Mouse (Mus musculus) testis, adult 2 months (tissue): ENCODE measurements around the gene Rph3al.

ENCODE experiments used
- CTCF ChIP-seq: fragments of 200-500 bp; IDR thresholded peaks from 2 replicates; pipeline ENCODE4 v1.5.1; 2012; ENCODE audit warnings: low read depth, mild to moderate bottlenecking, inconsistent platforms, low read length, moderate library complexity; ENCODE audit not compliant: control insufficient read depth, insufficient read depth, insufficient replicate concordance
- POLR2A ChIP-seq: fragments of 200-500 bp; IDR thresholded peaks from 2 replicates; pipeline ENCODE4 v1.6.1; 2012; ENCODE audit warnings: low read depth, mild to moderate bottlenecking, inconsistent platforms, low read length, moderate library complexity; ENCODE audit not compliant: control insufficient read depth

- TF ChIP-seq CTCF (no peak), POLR2A (no peak)
These were observed 808 bp downstream of the Rph3al start for GRCm38 (mm10) chr11:75937370-75937871.
